Mouse (Mus musculus) liver, embryonic 14.5 days (tissue): ENCODE results near the gene Syne3. TPM values are rescaled to one million over a fixed set of nuclear protein-coding genes. Genes with fewer than 3 reads are reported as not detected.

Experiments
- ATAC-seq: fragments of 200-750 bp; cut with Nextera tagmentation; 2 replicates; pipeline ENCODE4 v1.8.0; 2017; ENCODE audit warnings: moderate number of reproducible peaks, mild to moderate bottlenecking, moderate library complexity; ENCODE audit not compliant: insufficient read depth
- DNase-seq, 3 experiments: peaks; one replicate each; pipeline ENCODE4 v3.0.0-alpha.2; 2012 to 2013; ENCODE audit warnings: low read depth in 3 of 3, low spot score in 3 of 3
- H3K27ac ChIP-seq: fragments of 300-500 bp; sonication (generic); 2 replicates; pipeline ENCODE4 v1.5.1; 2014; ENCODE audit warnings: moderate library complexity, mild to moderate bottlenecking, control low read depth, inconsistent platforms
- H3K27me3 ChIP-seq: fragments of 300-500 bp; sonication (generic); 2 replicates; pipeline ENCODE4 v1.6.1; 2014; ENCODE audit warnings: mild to moderate bottlenecking, low read length, moderate library complexity; ENCODE audit not compliant: control insufficient read depth, insufficient read depth
- H3K36me3 ChIP-seq: fragments of 300-500 bp; sonication (generic); replicated peaks from 2 replicates; pipeline ENCODE4 v1.6.1; 2014; ENCODE audit warnings: low read depth; ENCODE audit not compliant: control insufficient read depth, insufficient read depth
- H3K4me1 ChIP-seq, 2 experiments: fragments of 200-500 bp in 1 of 2; fragments of 300-500 bp in 1 of 2; sonication (generic) in 1 of 2; replicated peaks; 2 replicates each; pipeline ENCODE4 v1.6.1; 2012 to 2014; ENCODE audit warnings: antibody characterized with exemption in 1 of 2, inconsistent platforms in 1 of 2, low read length in 1 of 2; ENCODE audit not compliant: control insufficient read depth in 2 of 2, insufficient read depth in 2 of 2
- H3K4me2 ChIP-seq: fragments of 300-500 bp; sonication (generic); 2 replicates; pipeline ENCODE4 v1.6.1; 2014; ENCODE audit warnings: low read depth, mild to moderate bottlenecking, control low read depth, moderate library complexity
- H3K4me3 ChIP-seq, 2 experiments: fragments of 200-500 bp in 1 of 2; fragments of 300-500 bp in 1 of 2; sonication (generic) in 1 of 2; 2 replicates each; pipeline ENCODE4 v1.5.1; 2012 to 2014; ENCODE audit warnings: low read depth in 2 of 2, low read length in 2 of 2, mild to moderate bottlenecking in 2 of 2, control low read depth in 1 of 2, inconsistent platforms in 1 of 2, moderate library complexity in 1 of 2; ENCODE audit not compliant: insufficient read depth in 1 of 2
- H3K9ac ChIP-seq: fragments of 300-500 bp; sonication (generic); replicated peaks from 2 replicates; pipeline ENCODE4 v1.6.1; 2014; ENCODE audit warnings: mild to moderate bottlenecking, control low read depth, moderate library complexity
- H3K9me3 ChIP-seq: fragments of 300-500 bp; sonication (generic); 2 replicates; pipeline ENCODE4 v1.6.1; 2016; ENCODE audit warnings: low read length, mixed read lengths; ENCODE audit not compliant: control insufficient read depth
- CTCF ChIP-seq: IDR thresholded peaks from 2 replicates; pipeline ENCODE4 v1.5.1; 2016; ENCODE audit warnings: antibody characterized with exemption, low read depth, control low read depth
- EP300 ChIP-seq: IDR thresholded peaks from 2 replicates; pipeline ENCODE4 v1.6.1; 2016; ENCODE audit warnings: antibody characterized with exemption, low read depth
- WGBS: fragments of 180-500 bp; shearing (Covaris S2); extraction: QIAGEN DNeasy Blood & Tissue Kit; methylation state at CpG from one replicate; pipeline ENCODE4 v1.1.7; 2014; ENCODE audit not compliant: insufficient replicate concordance; 5-methylcytosine and 5-hydroxymethylcytosine counted together
- polyA plus RNA-seq, 2 experiments: library from polyadenylated mRNA; depleted of rRNA in 1 of 2; stranded (reverse) in 1 of 2; unstranded in 1 of 2; fragments of >200 nt; fragmentation: Nextera tagmentation in 1 of 2; extraction: Ambion mirVana in 1 of 2; gene quantifications; 2 replicates each; pipeline versions ENCODE4 v1.2.1 to v1.2.3; 2012 to 2014

Gene Syne3
- polyA plus RNA-seq, 2 experiments = 1.6 to 2.2 TPM

DNA sequence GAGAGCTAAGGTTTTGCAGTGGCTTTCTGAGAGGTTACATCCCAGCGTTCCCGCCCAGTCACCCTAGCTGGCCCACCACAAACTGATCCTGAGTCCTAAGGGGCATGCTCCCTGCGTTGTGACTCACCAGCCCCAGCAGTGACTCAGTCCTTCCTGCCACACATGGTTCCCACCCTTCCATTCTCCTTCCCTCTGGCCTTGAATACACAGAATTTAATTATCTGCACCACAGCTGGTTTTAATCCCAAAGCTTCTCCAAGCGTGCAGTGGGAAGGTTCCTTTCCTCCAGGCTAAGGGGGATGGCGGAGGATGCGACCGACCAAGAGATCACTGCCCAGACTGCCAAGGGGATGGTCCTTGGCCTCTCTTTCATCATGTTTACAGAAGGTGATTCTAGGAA lies 26.1 kb downstream of the Syne3 start:
- no peaks in the 10 kb centered on the region for H3K27me3 ChIP-seq

DNA sequence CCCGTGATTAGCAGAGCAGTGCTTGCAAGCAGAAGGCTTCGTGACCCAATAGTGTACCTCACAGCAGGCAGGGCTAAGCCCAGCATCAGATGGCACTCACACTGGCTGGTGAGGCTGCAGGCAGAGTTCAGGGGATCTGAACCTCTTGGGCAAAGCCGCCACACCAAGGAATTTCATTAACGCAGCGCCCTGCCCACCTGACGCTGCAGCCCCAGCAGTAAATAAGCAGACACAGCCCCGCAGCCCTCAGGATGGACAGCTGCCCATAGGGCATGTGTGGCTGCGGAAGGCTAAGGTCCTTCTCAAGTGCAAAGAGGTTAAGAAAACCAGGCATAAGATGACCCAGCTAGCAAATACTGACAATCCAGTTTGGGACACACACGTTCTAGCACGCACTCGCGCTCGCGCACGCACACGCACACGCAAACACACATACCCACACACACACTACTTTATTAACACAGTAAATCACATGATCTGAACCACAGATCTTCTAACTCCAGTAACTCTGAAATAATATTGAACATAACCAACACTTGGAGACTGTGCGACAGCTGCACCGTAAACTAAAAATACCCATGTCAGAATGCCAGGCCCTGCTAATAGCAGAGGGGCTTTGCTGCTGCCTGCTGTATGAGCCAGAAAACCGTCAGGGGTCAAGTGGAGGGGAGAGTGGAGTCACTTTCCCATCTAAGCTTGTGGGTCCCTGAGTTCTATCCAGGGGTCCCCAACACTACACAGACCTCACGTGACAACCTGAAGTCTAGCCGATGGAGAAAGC lies 30.5 kb downstream of the Syne3 start:
- Histone ChIP-seq H3K9ac (no peak overlapping the region), H3K9me3 (no peaks in the 10 kb centered on the region), H3K27me3 (no peaks in the 10 kb centered on the region), H3K4me1 (no peaks in the 10 kb centered on the region), H3K27ac (no peak overlapping the region), H3K4me2 (no peak overlapping the region), H3K4me3 (no peak overlapping the region), H3K36me3 (no peaks in the 10 kb centered on the region)
- no peak for DNase-seq
- ATAC-seq = no peak
- TF ChIP-seq EP300 (no peak), CTCF (no peak)
- 85% methylated on average over 22 of the region's 22 CpGs for WGBS

More for the DNA sequence above, 26.1 kb downstream of the Syne3 start:
- Histone ChIP-seq H3K9ac (no peak overlapping the region), H3K36me3 (no peaks in the 10 kb centered on the region), H3K27ac (no peak overlapping the region), H3K4me2 (no peak overlapping the region), H3K9me3 (no peaks in the 10 kb centered on the region), H3K4me3 (no peak overlapping the region), H3K4me1 (no peaks in the 10 kb centered on the region)
- DNase-seq (no peak), ATAC-seq (no peak)
- TF ChIP-seq EP300 (no peak), CTCF (no peak)
- 69% methylated on average over 7 of the region's 7 CpGs for WGBS

DNA sequence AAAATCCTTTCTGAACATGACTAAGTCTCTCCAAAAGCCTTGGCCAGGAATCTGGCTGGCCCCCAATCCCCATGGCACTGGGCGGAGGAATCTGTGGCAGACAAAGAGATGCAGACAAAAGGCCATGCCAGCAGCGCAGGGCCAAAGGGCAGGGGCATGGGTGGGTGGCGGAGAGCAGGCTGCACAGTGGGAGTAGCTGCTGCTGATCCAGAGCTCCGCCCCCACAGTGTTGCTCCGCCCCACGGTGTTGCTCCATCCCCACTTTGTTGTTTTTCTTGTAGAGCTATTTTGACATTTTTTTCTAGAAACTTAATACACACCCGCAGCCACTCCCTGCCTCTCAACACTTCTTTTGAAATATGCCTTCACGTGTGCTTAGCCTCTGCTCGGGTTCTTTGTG lies 31.2 kb downstream of the Syne3 start:
- DNase-seq = no peak
- Histone ChIP-seq H3K27ac (no peak overlapping the region), H3K4me3 (no peak overlapping the region), H3K4me2 (no peak overlapping the region), H3K36me3 (no peaks in the 10 kb centered on the region), H3K27me3 (no peaks in the 10 kb centered on the region), H3K9me3 (no peaks in the 10 kb centered on the region), H3K4me1 (no peaks in the 10 kb centered on the region), H3K9ac (no peak overlapping the region)
- TF ChIP-seq CTCF (no peak), EP300 (no peak)
- WGBS = 66% methylated on average over 9 of the region's 9 CpGs
- ATAC-seq = no peak

DNA sequence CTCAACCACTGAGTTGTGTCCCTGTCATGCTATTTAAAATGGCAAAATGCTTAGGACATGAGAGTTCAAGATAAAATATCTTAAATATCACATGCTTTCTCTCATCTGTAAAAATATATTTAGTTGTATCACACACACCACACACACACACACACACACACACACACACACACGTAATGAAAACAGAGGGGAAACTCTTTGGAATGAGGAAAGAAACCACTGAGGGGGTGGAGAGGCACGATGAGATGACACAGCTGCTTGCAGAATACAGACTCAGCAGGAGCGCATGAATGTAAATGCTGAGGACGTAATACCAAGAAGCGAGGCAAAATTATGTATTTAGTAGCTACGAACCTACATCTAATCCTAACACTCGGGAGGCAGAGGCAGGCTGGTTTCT lies 32.7 kb downstream of the Syne3 start:
- H3K9ac ChIP-seq = no peak overlapping the region
- H3K27me3 ChIP-seq = no peaks in the 10 kb centered on the region
- H3K4me2 ChIP-seq = no peak overlapping the region
- no peak for TF ChIP-seq CTCF
- TF ChIP-seq EP300 = no peak
- no peak for DNase-seq
- H3K36me3 ChIP-seq = no peaks in the 10 kb centered on the region
- 84% methylated on average over 7 of the region's 7 CpGs for WGBS
- no peak overlapping the region for H3K4me3 ChIP-seq
- H3K4me1 ChIP-seq = no peaks in the 10 kb centered on the region
- no peak overlapping the region for H3K27ac ChIP-seq
- ATAC-seq = no peak
- H3K9me3 ChIP-seq = no peaks in the 10 kb centered on the region

DNA sequence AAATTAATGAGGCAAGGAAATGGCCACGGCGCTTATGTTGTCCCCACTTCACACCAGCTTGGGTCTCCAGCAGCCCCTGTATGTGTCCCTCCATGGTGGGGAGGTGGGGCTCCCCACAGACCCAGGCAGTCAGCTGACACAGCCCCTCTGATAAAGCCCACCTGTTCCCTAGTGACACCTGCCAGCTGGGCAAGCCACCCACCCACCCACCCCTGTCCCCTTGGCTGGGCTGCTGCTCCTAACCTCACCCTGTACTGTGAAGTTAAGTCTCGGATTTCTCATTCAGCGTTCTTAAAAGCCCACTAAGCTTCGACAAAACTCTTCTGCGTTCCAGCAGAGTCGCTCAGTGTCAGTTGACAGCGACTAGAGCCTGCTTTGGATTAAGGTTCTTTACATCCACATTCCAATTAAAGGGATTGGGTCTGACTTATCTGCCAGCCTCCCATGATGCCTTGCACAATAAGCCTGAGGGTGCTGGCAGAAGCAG lies 33.2 kb downstream of the Syne3 start:
- Histone ChIP-seq H3K9me3 (no peaks in the 10 kb centered on the region), H3K27me3 (no peaks in the 10 kb centered on the region), H3K27ac (no peak overlapping the region), H3K36me3 (no peaks in the 10 kb centered on the region), H3K4me3 (no peak overlapping the region), H3K4me2 (no peak overlapping the region), H3K4me1 (no peaks in the 10 kb centered on the region), H3K9ac (no peak overlapping the region)
- ATAC-seq (no peak), DNase-seq (no peak)
- 82% methylated on average over 8 of the region's 8 CpGs for WGBS
- TF ChIP-seq EP300 = no peak
- TF ChIP-seq CTCF = no peak
